Mouse (Mus musculus) embryonic facial prominence, embryonic 13.5 days (tissue): ENCODE measurements around the gene Bglap3. TPM values are rescaled to one million over a fixed set of nuclear protein-coding genes. Genes with fewer than 3 reads are reported as not detected.
A peak's percentile ranks its signal among the peaks of the same experiment; 100 is the strongest.
"Not testable (repeated sequence)": the region's sequence is repeated elsewhere in the genome, so short reads cannot be mapped to it uniquely, and the experiment has no call there.

Experiments
- ATAC-seq: fragments of 200-750 bp; cut with Nextera tagmentation; 2 replicates; pipeline ENCODE4 v1.8.0; 2017; ENCODE audit warnings: low read depth; ENCODE audit not compliant: insufficient number of reproducible peaks, insufficient read depth, low FRiP score, low TSS enrichment
- H3K27ac ChIP-seq: fragments of 300-500 bp; sonication (generic); 2 replicates; pipeline ENCODE4 v1.5.1; 2015; ENCODE audit warnings: moderate library complexity, mild to moderate bottlenecking, inconsistent platforms
- H3K27me3 ChIP-seq: fragments of 300-500 bp; sonication (generic); 2 replicates; pipeline ENCODE4 v1.6.1; 2015; ENCODE audit warnings: mild to moderate bottlenecking, inconsistent platforms
- H3K36me3 ChIP-seq: fragments of 300-500 bp; sonication (generic); 2 replicates; pipeline ENCODE4 v1.6.1; 2015; ENCODE audit warnings: mild to moderate bottlenecking, inconsistent platforms
- H3K4me1 ChIP-seq: fragments of 300-500 bp; sonication (generic); 2 replicates; pipeline ENCODE4 v1.6.1; 2015; ENCODE audit warnings: inconsistent platforms
- H3K4me2 ChIP-seq: fragments of 300-500 bp; sonication (generic); 2 replicates; pipeline ENCODE4 v1.6.1; 2015; ENCODE audit warnings: moderate library complexity, mild to moderate bottlenecking, inconsistent platforms
- H3K4me3 ChIP-seq: fragments of 300-500 bp; sonication (generic); 2 replicates; pipeline ENCODE4 v1.5.1; 2015; ENCODE audit warnings: mild to moderate bottlenecking, inconsistent platforms
- H3K9ac ChIP-seq: fragments of 300-500 bp; sonication (generic); 2 replicates; pipeline ENCODE4 v1.6.1; 2015; ENCODE audit warnings: mild to moderate bottlenecking, inconsistent platforms
- H3K9me3 ChIP-seq: fragments of 300-500 bp; sonication (generic); 2 replicates; pipeline ENCODE4 v1.6.1; 2016; ENCODE audit warnings: inconsistent platforms
- WGBS: fragments of 180-500 bp; shearing (Covaris S2); methylation state at CpG from one replicate; pipeline ENCODE4 v1.1.7; 2015; ENCODE audit warnings: mixed read lengths; 5-methylcytosine and 5-hydroxymethylcytosine counted together
- polyA plus RNA-seq: library from polyadenylated mRNA; unstranded; fragments of >200 nt; fragmentation: Nextera tagmentation; extraction: Ambion mirVana; gene quantifications from 2 replicates; pipeline ENCODE4 v1.2.1, GENCODE M21; 2015

Bglap3 gene
- polyA plus RNA-seq, result 0.28 TPM in 1 of 2 replicates, not detected in the other

DNA sequence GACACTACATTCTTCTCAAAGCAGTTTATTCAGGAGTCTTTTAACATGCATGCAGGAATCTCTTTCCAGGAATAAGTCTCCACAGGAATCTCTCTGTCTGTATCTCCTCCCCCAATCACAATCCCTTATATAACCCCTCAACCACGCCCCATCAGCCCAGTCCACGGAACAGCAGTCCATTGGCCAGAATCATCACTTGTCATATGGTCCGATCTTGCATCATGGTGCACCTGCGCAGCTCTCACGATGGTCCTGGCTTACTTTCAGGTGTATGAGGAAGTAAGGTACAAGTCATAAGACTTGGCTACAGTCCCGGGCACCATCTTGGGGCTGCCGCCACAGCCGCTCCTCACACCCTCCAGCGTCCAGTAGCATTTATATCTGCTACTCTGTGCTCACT lies at the start of gene Bglap3:
Gene Bglap3 (minus strand): TSS at position 101 of the 400 bp plus-strand sequence.
- not testable (repeated sequence) for ATAC-seq, H3K27me3 ChIP-seq, H3K27ac ChIP-seq, H3K4me1 ChIP-seq, H3K9me3 ChIP-seq, H3K9ac ChIP-seq, H3K4me2 ChIP-seq, H3K36me3 ChIP-seq, H3K4me3 ChIP-seq
- 93% methylated on average over 9 of the region's 9 CpGs for WGBS

DNA sequence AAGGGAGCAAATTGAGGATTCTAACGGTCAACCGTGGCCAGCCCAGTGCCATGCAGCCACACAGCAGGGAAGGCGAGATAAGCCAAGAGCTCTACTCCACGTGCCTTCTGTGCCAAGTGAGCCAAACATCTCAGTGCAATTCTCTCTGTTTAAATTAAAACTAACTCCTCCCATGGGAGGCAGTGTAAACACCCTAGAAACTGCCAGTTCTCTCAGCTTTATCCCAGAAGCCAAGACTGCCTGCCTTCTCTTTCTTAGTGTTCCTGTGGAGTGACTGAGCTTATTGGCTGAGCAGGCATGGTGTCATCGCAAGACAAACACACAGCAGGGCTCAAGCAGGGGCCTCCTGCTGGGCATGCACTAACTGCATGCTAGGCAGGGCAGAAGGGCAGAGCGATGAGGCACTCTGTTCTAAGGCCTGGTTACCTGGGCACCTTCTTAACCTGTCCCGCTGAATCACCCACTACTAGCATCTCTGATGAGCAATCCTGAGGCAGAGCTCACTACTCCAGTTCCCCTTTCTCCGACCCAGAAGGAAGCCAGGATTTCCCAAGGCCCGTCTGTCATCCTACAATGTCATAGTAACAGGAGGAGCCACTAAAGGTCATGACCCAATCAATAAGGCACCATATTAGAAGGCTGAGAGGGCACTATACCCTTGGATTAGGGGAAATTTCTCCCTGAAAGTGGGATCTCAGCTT lies 49.6 kb upstream of the Bglap3 start:
- H3K4me3 ChIP-seq, result no peak overlapping the region
- peak overlapping the region; percentile 46; the same call in 1 of the 2 replicates for H3K9ac ChIP-seq
- no peaks in the 10 kb centered on the region for H3K27me3 ChIP-seq
- no peaks in the 10 kb centered on the region for H3K9me3 ChIP-seq
- ATAC-seq, result no peak
- peaks cover 23% of the 10 kb centered on the region for H3K4me1 ChIP-seq
- H3K27ac ChIP-seq, result no peak overlapping the region
- no peak overlapping the region for H3K4me2 ChIP-seq
- WGBS, result 47% methylated on average over 9 of the region's 9 CpGs
- H3K36me3 ChIP-seq, result peaks cover 44% of the 10 kb centered on the region

DNA sequence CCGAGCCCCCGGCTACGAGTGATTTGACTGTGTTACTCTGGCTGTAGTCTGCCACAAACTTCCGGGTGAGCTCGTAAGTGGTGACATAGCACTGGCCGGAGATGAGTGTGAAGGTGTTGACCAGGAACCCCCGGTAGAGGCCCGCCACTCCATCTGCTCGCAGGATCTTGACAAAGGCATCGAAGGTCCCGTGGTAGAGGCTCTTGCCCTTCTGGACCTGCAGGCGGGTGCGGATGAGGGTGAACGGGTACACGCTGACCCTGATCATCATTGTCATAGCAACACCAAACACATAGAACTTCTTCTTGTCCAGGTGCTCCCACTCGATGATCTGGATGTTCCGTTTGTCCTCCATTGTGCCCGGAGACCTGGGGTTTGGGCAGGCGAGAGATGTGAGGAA lies 48.2 kb upstream of the Bglap3 start:
- H3K9me3 ChIP-seq, result no peaks in the 10 kb centered on the region
- H3K4me2 ChIP-seq, result no peak overlapping the region
- H3K27ac ChIP-seq, result no peak overlapping the region
- no peaks in the 10 kb centered on the region for H3K27me3 ChIP-seq
- no peak overlapping the region for H3K9ac ChIP-seq
- no peak for ATAC-seq
- H3K4me3 ChIP-seq, result no peak overlapping the region
- 94% methylated on average over 19 of the region's 19 CpGs for whole genome bisulfite sequencing
- H3K36me3 ChIP-seq, result peaks cover 58% of the 10 kb centered on the region
- H3K4me1 ChIP-seq, result peaks cover 23% of the 10 kb centered on the region

DNA sequence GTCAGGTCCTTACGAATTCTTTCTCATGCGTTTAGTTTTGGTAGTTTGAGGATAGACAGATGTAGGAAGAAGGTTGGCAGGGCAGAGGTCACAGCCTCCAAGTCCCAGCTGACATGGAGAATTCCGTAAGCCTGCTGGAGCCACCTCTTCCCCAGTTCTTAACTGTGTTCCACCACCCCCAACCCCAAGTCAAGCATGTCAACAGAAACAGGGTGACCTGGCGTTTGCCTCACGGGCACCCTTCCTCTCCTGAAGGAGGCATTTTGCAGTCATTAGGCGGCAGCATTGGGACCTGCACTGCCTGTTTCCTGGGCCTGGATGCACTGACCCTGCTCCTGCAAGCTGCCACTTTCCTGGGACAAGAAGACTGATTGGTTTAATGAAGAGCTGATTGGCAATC lies 45.5 kb upstream of the Bglap3 start:
- no peak overlapping the region for H3K27ac ChIP-seq
- H3K27me3 ChIP-seq, result no peaks in the 10 kb centered on the region
- no peak overlapping the region for H3K4me2 ChIP-seq
- peaks cover 83% of the 10 kb centered on the region for H3K36me3 ChIP-seq
- H3K9me3 ChIP-seq, result no peaks in the 10 kb centered on the region
- no peak for ATAC-seq
- WGBS, result 84% methylated on average over 6 of the region's 6 CpGs
- no peak overlapping the region for H3K4me3 ChIP-seq
- no peak overlapping the region for H3K9ac ChIP-seq
- H3K4me1 ChIP-seq, result peaks cover 10% of the 10 kb centered on the region; the same call in 1 of the 2 replicates

GRCm38 (mm10) chr3:88415668-88416067 lies 43.1 kb upstream of the Bglap3 start:
- H3K9me3 ChIP-seq, result no peaks in the 10 kb centered on the region
- ATAC-seq, result no peak
- peak overlapping the region; percentile 49; the same call in 1 of the 2 replicates for H3K9ac ChIP-seq
- WGBS, result 92% methylated on average over 4 of the region's 4 CpGs
- no peak overlapping the region for H3K27ac ChIP-seq
- peaks cover 3% of the 10 kb centered on the region; the same call in 1 of the 2 replicates for H3K4me1 ChIP-seq
- H3K4me3 ChIP-seq, result no peak overlapping the region
- no peaks in the 10 kb centered on the region for H3K27me3 ChIP-seq
- H3K4me2 ChIP-seq, result no peak overlapping the region
- peaks cover 91% of the 10 kb centered on the region for H3K36me3 ChIP-seq

DNA sequence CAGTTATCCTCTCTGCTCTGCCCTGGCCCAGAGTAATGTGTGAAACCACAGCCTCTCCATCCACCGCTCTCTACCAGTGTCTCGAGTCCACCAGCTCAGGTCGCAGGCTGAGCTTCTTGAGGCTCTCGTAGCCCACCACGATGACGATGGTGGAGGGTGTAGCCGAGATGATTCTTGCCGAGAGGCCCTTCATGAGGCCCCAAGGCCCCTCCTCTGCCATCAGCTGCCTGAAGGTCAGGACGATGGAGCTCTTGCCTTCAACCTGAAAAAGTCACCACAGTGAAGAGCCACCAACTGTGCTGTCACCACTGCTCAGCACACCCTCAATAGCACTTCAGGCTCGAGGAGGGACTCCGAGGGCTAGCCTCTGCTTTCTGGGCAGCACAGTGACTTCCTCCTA lies 40.1 kb upstream of the Bglap3 start:
- Histone ChIP-seq H3K27me3 (no peaks in the 10 kb centered on the region), H3K27ac (no peak overlapping the region), H3K9me3 (no peaks in the 10 kb centered on the region), H3K4me2 (no peak overlapping the region), H3K4me1 (peaks cover 24% of the 10 kb centered on the region), H3K9ac (peak overlapping the region; percentile 17; the same call in 1 of the 2 replicates), H3K36me3 (peaks cover 61% of the 10 kb centered on the region), H3K4me3 (no peak overlapping the region)
- no peak for ATAC-seq
- 86% methylated on average over 11 of the region's 11 CpGs for WGBS

- Histone ChIP-seq H3K4me2 (no peak overlapping the region), H3K27ac (no peak overlapping the region), H3K27me3 (no peaks in the 10 kb centered on the region), H3K4me1 (peaks cover 31% of the 10 kb centered on the region), H3K36me3 (peaks cover 54% of the 10 kb centered on the region), H3K9ac (no peak overlapping the region), H3K4me3 (no peak overlapping the region), H3K9me3 (no peaks in the 10 kb centered on the region)
- WGBS, result 83% methylated on average over 4 of the region's 4 CpGs
- ATAC-seq, result no peak
These were observed 39.1 kb upstream of the Bglap3 start for GRCm38 (mm10) chr3:88411681-88412080.

GRCm38 (mm10) chr3:88410645-88411031 lies 38.1 kb upstream of the Bglap3 start:
- Histone ChIP-seq H3K27ac (peak overlapping the region; percentile 95), H3K9me3 (no peaks in the 10 kb centered on the region), H3K4me2 (peak overlapping the region; percentile 68), H3K4me1 (peaks cover 31% of the 10 kb centered on the region), H3K4me3 (peak overlapping the region; percentile 66), H3K9ac (peak overlapping the region; percentile 86; the same call in 1 of the 2 replicates), H3K27me3 (no peaks in the 10 kb centered on the region), H3K36me3 (peaks cover 43% of the 10 kb centered on the region)
- no peak for ATAC-seq
- WGBS, result 27% methylated on average over 7 of the region's 7 CpGs

DNA sequence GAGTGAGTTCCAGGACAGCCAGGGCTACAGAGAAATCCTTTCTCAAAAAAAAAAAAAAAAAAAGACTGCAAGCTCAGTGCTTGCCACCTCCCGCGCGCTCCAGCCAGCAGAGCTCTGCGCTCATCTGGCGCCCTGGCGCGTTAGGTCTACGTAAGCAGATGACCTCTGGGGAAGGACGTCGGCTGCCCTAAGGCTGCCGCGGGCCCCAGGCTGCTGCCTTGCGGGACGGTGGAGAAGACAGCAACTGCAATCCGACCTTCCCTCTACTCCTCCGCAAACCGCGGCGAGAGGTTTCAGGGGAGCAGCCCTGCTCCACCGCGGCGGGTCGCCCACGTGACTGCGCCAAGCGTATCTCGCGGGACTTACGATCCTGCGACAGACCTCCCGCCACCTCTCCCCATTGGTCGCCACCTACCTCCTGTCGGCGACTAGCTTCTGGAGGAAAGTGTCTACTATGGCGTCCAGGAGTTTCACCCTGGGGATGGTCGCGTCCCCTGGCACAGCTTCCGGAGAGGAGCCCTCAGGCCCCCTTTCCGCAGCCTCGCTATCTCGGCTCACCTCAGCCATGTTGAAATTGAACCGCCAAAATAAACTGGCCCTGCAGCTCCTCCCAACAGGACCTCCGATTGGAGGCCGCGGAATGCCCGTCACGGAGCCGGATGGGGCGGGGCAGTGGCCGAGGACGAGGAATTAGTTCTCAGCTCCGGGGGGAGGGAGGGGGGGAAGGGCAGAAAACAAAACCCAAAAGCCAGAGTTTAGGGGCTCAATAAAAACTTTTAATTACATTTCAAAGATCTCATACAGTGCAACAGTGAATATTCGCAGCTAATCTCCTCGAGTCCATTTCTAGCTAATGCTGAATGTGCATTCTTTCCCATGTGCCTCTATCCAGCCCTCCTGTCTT lies 37.5 kb upstream of the Bglap3 start, which contains the start of gene Pmf1:
Gene Pmf1 (minus strand): TSS at position 591 of the 904 bp plus-strand sequence.
- Histone ChIP-seq H3K27me3 (no peaks in the 10 kb centered on the region), H3K9me3 (no peaks in the 10 kb centered on the region), H3K9ac (peak within 1 kb of the TSS; percentile 86), H3K4me2 (peak within 1 kb of the TSS; percentile 68), H3K27ac (peak within 1 kb of the TSS; percentile 95), H3K4me1 (peaks cover 31% of the 10 kb centered on the region), H3K4me3 (peak within 1 kb of the TSS; percentile 66), H3K36me3 (peaks cover 37% of the 10 kb centered on the region)
- under 1% methylated on average over 54 of the region's 54 CpGs for WGBS
- ATAC-seq, result peak; percentile 89

- Histone ChIP-seq H3K4me2 (peak overlapping the region; percentile 68), H3K4me1 (peaks cover 31% of the 10 kb centered on the region), H3K4me3 (peak overlapping the region; percentile 66), H3K27me3 (no peaks in the 10 kb centered on the region), H3K36me3 (peaks cover 34% of the 10 kb centered on the region), H3K27ac (peak overlapping the region; percentile 95; the same call in 1 of the 2 replicates), H3K9ac (peak overlapping the region; percentile 86), H3K9me3 (no peaks in the 10 kb centered on the region)
- WGBS, result 55% methylated on average over 5 of the region's 5 CpGs
- ATAC-seq, result no peak
These were observed 36.4 kb upstream of the Bglap3 start for GRCm38 (mm10) chr3:88408953-88409352.

GRCm38 (mm10) chr3:88407529-88407928 lies 35.0 kb upstream of the Bglap3 start:
- H3K4me1 ChIP-seq, result peaks cover 31% of the 10 kb centered on the region
- peak overlapping the region; percentile 86; the same call in 1 of the 2 replicates for H3K9ac ChIP-seq
- H3K27me3 ChIP-seq, result no peaks in the 10 kb centered on the region
- no peak overlapping the region for H3K4me3 ChIP-seq
- no peak for ATAC-seq
- no peaks in the 10 kb centered on the region for H3K9me3 ChIP-seq
- WGBS, result 50% methylated on average over 7 of the region's 7 CpGs
- H3K27ac ChIP-seq, result no peak overlapping the region
- peaks cover 36% of the 10 kb centered on the region for H3K36me3 ChIP-seq
- no peak overlapping the region for H3K4me2 ChIP-seq
